In genomic region chr5:118030022-118030675, GRCm38 (mm10) we compare ENCODE assay signal across 15 mouse cellular contexts. TPM values are rescaled to one million over a fixed set of nuclear protein-coding genes. Genes with fewer than 3 reads are reported as not detected.
DNase-seq lines count a peak whose midpoint lies in the region; ATAC-seq and TF ChIP-seq lines count a peak whose summit lies in the region.
"Had no signal": no experiment of that assay in that cellular context is flagged by ENCODE, and none has a peak within 500 bp of the region (broad histone marks: within the 10 kb centered on the region; RNA-seq: fewer than 3 reads in every experiment).

No protein-coding gene starts in this region.

- H3K79me2 ChIP-seq in myocyte (ENCODE audit: control insufficient read depth, insufficient read depth) = no peaks in the 10 kb centered on the region

- H3K4me1 ChIP-seq in heart, embryonic 13.5 days = peaks cover 58% of the 10 kb centered on the region
- H3K4me1 ChIP-seq in stomach, embryonic 15.5 days = peaks cover 33% of the 10 kb centered on the region
- peaks cover 3% of the 10 kb centered on the region for H3K4me1 ChIP-seq in stomach, postnatal 0 days (replicated peaks; ENCODE audit: control insufficient read depth, insufficient read depth)

- no peak overlapping the region for H3K4me3 ChIP-seq in heart, embryonic 13.5 days
- H3K4me3 ChIP-seq in stomach, embryonic 15.5 days (replicated peaks) = 0 out of 2 replicates have a peak overlapping the region, but pooled peaks have one; percentile 66
- no peak overlapping the region for H3K4me3 ChIP-seq in stomach, postnatal 0 days (ENCODE audit: low read depth, low read length)
- H3K4me3 ChIP-seq in myocyte = peak overlapping the region; percentile 10

- no peak overlapping the region for H3K9ac ChIP-seq in heart, embryonic 13.5 days
- H3K9ac ChIP-seq in stomach, embryonic 15.5 days = no peak overlapping the region
- H3K9ac ChIP-seq in stomach, postnatal 0 days (ENCODE audit: low read length) = no peak overlapping the region
- H3K9ac ChIP-seq: forebrain, embryonic 15.5 days; hindbrain, embryonic 14.5 days; intestine, embryonic 15.5 days had no signal

- H3K27ac ChIP-seq in heart, embryonic 13.5 days (replicated peaks) = no peak overlapping the region
- H3K27ac ChIP-seq in stomach, embryonic 15.5 days = no peak overlapping the region
- no peak overlapping the region for H3K27ac ChIP-seq in stomach, postnatal 0 days (replicated peaks)
- H3K27ac ChIP-seq: forebrain, embryonic 15.5 days; hindbrain, embryonic 14.5 days; intestine, embryonic 15.5 days had no signal

- H3ac ChIP-seq in myocyte (ENCODE audit: control insufficient read depth, insufficient read length) = no peak overlapping the region

- peak overlapping the region; percentile 96; the same call in 1 of the 2 replicates for H3K4me2 ChIP-seq in heart, embryonic 13.5 days
- no peak overlapping the region for H3K4me2 ChIP-seq in stomach, embryonic 15.5 days
- H3K4me2 ChIP-seq in stomach, postnatal 0 days (replicated peaks; ENCODE audit: low read depth) = no peak overlapping the region
- no peak overlapping the region for H3K4me2 ChIP-seq in myocyte (ENCODE audit: low read depth)

- WGBS in heart, embryonic 13.5 days = 78% methylated on average over 9 of the region's 9 CpGs
- 87% methylated on average over 9 of the region's 9 CpGs for WGBS in stomach, embryonic 15.5 days
- WGBS in stomach, postnatal 0 days = 91% methylated on average over 9 of the region's 9 CpGs

- peaks cover 65% of the 10 kb centered on the region for H3K27me3 ChIP-seq in heart, embryonic 13.5 days (replicated peaks)
- peaks cover 46% of the 10 kb centered on the region for H3K27me3 ChIP-seq in stomach, embryonic 15.5 days (replicated peaks)
- peaks cover 13% of the 10 kb centered on the region; the same call in 1 of the 2 replicates for H3K27me3 ChIP-seq in stomach, postnatal 0 days (ENCODE audit: control insufficient read depth, insufficient read depth, low read length)
- H3K27me3 ChIP-seq in myocyte (ENCODE audit: control insufficient read depth, insufficient read depth, insufficient read length) = peaks cover 41% of the 10 kb centered on the region

- TF ChIP-seq EP300 in stomach, postnatal 0 days (optimal IDR thresholded peaks at IDR 0.05) = no peak

- peak; percentile 68 for DNase-seq in cerebellum, adult 9-11 months
- DNase-seq in cerebellum, adult 18-20 months = no peak
- DNase-seq in heart, adult 18-20 months = no peak
- DNase-seq in stomach, postnatal 0 days (ENCODE audit: low spot score) = no peak
- DNase-seq in neural tube, embryonic 10.5 days (ENCODE audit: extremely low spot score, low spot score) = no peak
- DNase-seq: gastrocnemius, postnatal 10 days; heart, postnatal 10 days; kidney, adult 18-20 months had no signal

- no peak for TF ChIP-seq POLR2A in myocyte (IDR thresholded peaks at IDR 0.05; ENCODE audit: insufficient read length, low read depth)

- ATAC-seq in heart, embryonic 13.5 days (ENCODE audit: extremely low read depth, insufficient number of reproducible peaks, low FRiP score, low TSS enrichment) = no peak
- no peak for ATAC-seq in stomach, embryonic 15.5 days (ENCODE audit: insufficient read depth, low FRiP score, low read depth)
- no peak for ATAC-seq in stomach, postnatal 0 days (ENCODE audit: low FRiP score, low TSS enrichment)

- no peaks in the 10 kb centered on the region for H3K36me3 ChIP-seq in heart, embryonic 13.5 days
- no peaks in the 10 kb centered on the region for H3K36me3 ChIP-seq in stomach, embryonic 15.5 days
- H3K36me3 ChIP-seq in stomach, postnatal 0 days (ENCODE audit: control insufficient read depth, insufficient read depth, low read length) = no peaks in the 10 kb centered on the region
- H3K36me3 ChIP-seq in myocyte (ENCODE audit: control insufficient read depth, insufficient read depth) = no peaks in the 10 kb centered on the region
- H3K36me3 ChIP-seq: forebrain, embryonic 15.5 days; intestine, embryonic 15.5 days had no signal

- H3K9me3 ChIP-seq in heart, embryonic 13.5 days = peaks cover 7% of the 10 kb centered on the region
- no peaks in the 10 kb centered on the region for H3K9me3 ChIP-seq in stomach, embryonic 15.5 days
- no peaks in the 10 kb centered on the region for H3K9me3 ChIP-seq in stomach, postnatal 0 days (ENCODE audit: control insufficient read depth, low read length)
- H3K9me3 ChIP-seq: forebrain, embryonic 15.5 days; intestine, embryonic 15.5 days had no signal

- TF ChIP-seq CTCF in stomach, postnatal 0 days (IDR thresholded peaks at IDR 0.05; ENCODE audit: low read depth) = no peak

TF ChIP-seq in myocyte, 11 proteins besides CTCF, POLR2A, EP300 and RAD21:
- TF ChIP-seq MYOD1 (IDR thresholded peaks at IDR 0.05; ENCODE audit: control insufficient read depth in 1 of 3, insufficient read length in 2 of 3, low read depth in 2 of 3) (no peak), CEBPB (IDR thresholded peaks at IDR 0.05; ENCODE audit: insufficient read depth, poor library complexity, severe bottlenecking) (no peak), USF1 (IDR thresholded peaks at IDR 0.05; ENCODE audit: low read depth) (no peak), SRF (IDR thresholded peaks at IDR 0.05; ENCODE audit: control insufficient read depth, insufficient read length, low read depth) (no peak), TCF3 (IDR thresholded peaks at IDR 0.05; ENCODE audit: insufficient read length, low read depth) (no peak), POLR2AphosphoS2 (IDR thresholded peaks at IDR 0.05; ENCODE audit: insufficient read length, low read depth) (no peak), REST (IDR thresholded peaks at IDR 0.05; ENCODE audit: insufficient read depth, insufficient read length) (no peak), E2F4 (IDR thresholded peaks at IDR 0.05; ENCODE audit: insufficient read depth) (no peak), MYOG (IDR thresholded peaks at IDR 0.05; ENCODE audit: control insufficient read depth in 1 of 3, insufficient read depth in 1 of 3, insufficient read length in 2 of 3, low read depth in 2 of 3) (no peak), MAX (IDR thresholded peaks at IDR 0.05; ENCODE audit: low read depth) (no peak), TCF12 (IDR thresholded peaks at IDR 0.05; ENCODE audit: insufficient read depth, poor library complexity, severe bottlenecking) (no peak)

RNA-seq across cellular contexts. Expression of gene Tesc, which starts 2.6 kb away (rescaled TPM):
- polyA plus RNA-seq in heart, embryonic 13.5 days (2015; fragmentation: Nextera tagmentation; extraction: Ambion mirVana) = 17.8 and 20.3 TPM in 2 replicates
- 100 to 1,000 TPM; 183 to 211 TPM for total RNA-seq in heart, adult 18-20 months (2021)
- polyA plus RNA-seq in stomach, embryonic 15.5 days (2015; fragmentation: Nextera tagmentation; extraction: Ambion mirVana) = 16.0 and 17.7 TPM in 2 replicates
- polyA plus RNA-seq in stomach, postnatal 0 days (2015; fragmentation: Nextera tagmentation; extraction: Ambion mirVana) = 112 and 116 TPM in 2 replicates
- 3.1 TPM for polyA plus RNA-seq in myocyte (2012; fragmentation: generic; extraction: Trizol)
- total RNA-seq: hematopoietic stem cell, adult 5-6 weeks had no signal

RNA-seq across cellular contexts. Expression of gene Fbxo21, which starts 53.6 kb away (rescaled TPM):
- 51.0 and 53.0 TPM in 2 replicates for polyA plus RNA-seq in heart, embryonic 13.5 days (2015; fragmentation: Nextera tagmentation; extraction: Ambion mirVana)
- 10 to 100 TPM; 35.7 to 38.8 TPM for total RNA-seq in heart, adult 18-20 months (2021)
- polyA plus RNA-seq in stomach, embryonic 15.5 days (2015; fragmentation: Nextera tagmentation; extraction: Ambion mirVana) = 61.2 and 65.7 TPM in 2 replicates
- 19.2 and 20.7 TPM in 2 replicates for polyA plus RNA-seq in stomach, postnatal 0 days (2015; fragmentation: Nextera tagmentation; extraction: Ambion mirVana)
- polyA plus RNA-seq in myocyte (2012; fragmentation: generic; extraction: Trizol) = 9.9 TPM

Comparison
In these comparisons a context has a peak if more than half of its experiments do, and no peak if none do; other contexts are left out.
1. H3K4me3 ChIP-seq: peak in stomach, embryonic 15.5 days (single experiment) and myocyte (single experiment); none in heart, embryonic 13.5 days (single experiment) and stomach, postnatal 0 days (single experiment).